Mouse (Mus musculus) ES-Bruce4 (cell line): ENCODE results near the gene Plekhh2. TPM values are rescaled to one million over a fixed set of nuclear protein-coding genes. Genes with fewer than 3 reads are reported as not detected.

Experiments
- H3K27ac ChIP-seq: 2 replicates; pipeline ENCODE4 v1.5.1; 2012; ENCODE audit warnings: low read length, inconsistent platforms; ENCODE audit not compliant: insufficient read depth
- H3K27me3 ChIP-seq: 2 replicates; pipeline ENCODE4 v1.6.1; 2012; ENCODE audit warnings: mild to moderate bottlenecking, low read length, inconsistent platforms; ENCODE audit not compliant: control insufficient read depth, poor library complexity, insufficient read depth, severe bottlenecking
- H3K36me3 ChIP-seq: 2 replicates; pipeline ENCODE4 v1.6.1; 2012; ENCODE audit warnings: inconsistent platforms, mild to moderate bottlenecking, low read length, moderate library complexity; ENCODE audit not compliant: control insufficient read depth, poor library complexity, insufficient read depth, severe bottlenecking
- H3K4me1 ChIP-seq: one replicate; pipeline ENCODE4 v1.8.1; 2011; ENCODE audit warnings: low read length; ENCODE audit not compliant: control insufficient read depth, insufficient read depth
- H3K4me3 ChIP-seq: 2 replicates; pipeline ENCODE4 v1.5.1; 2011; ENCODE audit warnings: low read depth, mild to moderate bottlenecking, low read length
- H3K9ac ChIP-seq: 2 replicates; pipeline ENCODE4 v1.6.1; 2012; ENCODE audit warnings: low read depth, mild to moderate bottlenecking, inconsistent platforms; ENCODE audit not compliant: poor library complexity, severe bottlenecking
- H3K9me3 ChIP-seq: replicated peaks from 2 replicates; pipeline ENCODE4 v1.6.1; 2012; ENCODE audit warnings: mild to moderate bottlenecking, low read length, inconsistent platforms; ENCODE audit not compliant: control insufficient read depth, poor library complexity, insufficient read depth, severe bottlenecking
- CTCF ChIP-seq: IDR thresholded peaks from one replicate; pipeline ENCODE4 v1.8.1; 2011; ENCODE audit warnings: low read depth, low read length
- EP300 ChIP-seq: IDR thresholded peaks from 2 replicates; pipeline ENCODE4 v1.6.1; 2011; ENCODE audit warnings: low read depth, low read length; ENCODE audit not compliant: insufficient read depth
- POLR2A ChIP-seq: IDR thresholded peaks from one replicate; pipeline ENCODE4 v1.8.1; 2011; ENCODE audit warnings: low read length; ENCODE audit not compliant: insufficient read depth
- polyA plus RNA-seq: library from polyadenylated mRNA; stranded (reverse); fragments of >200 nt; gene quantifications from 2 replicates; pipeline ENCODE4 v1.2.4, GENCODE M21; 2011; ENCODE audit warnings: low read depth; ENCODE audit not compliant: missing spikeins, insufficient read depth, insufficient read length

The Plekhh2 gene
- polyA plus RNA-seq, 1 experiment, result 10.5 TPM

DNA sequence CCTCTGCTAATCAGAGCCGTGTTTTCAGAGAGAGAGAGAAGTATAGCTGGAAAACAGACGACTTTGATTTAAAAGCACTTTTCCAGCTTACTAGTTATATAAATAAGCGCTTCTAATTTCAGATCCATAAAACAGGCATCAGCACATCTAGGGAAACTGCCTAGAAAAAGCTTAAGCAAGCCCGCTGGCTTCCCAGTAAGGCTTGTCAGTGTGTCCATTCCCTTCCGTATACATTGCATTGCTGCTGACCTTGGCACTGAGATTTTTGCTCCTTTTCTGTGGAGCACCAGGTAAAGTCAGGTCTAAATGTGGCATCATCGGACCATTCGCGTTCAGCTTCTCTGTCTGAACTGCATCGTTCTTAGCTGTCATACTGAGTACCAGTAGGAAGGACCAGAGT, 130.6 kb downstream of the Plekhh2 start:
- no peak overlapping the region for H3K27ac ChIP-seq
- no peak overlapping the region for H3K4me3 ChIP-seq
- no peaks in the 10 kb centered on the region for H3K4me1 ChIP-seq

GRCm38 (mm10) chr17:84644292-84645050, 132.8 kb downstream of the Plekhh2 start:
- TF ChIP-seq EP300, result no peak
- TF ChIP-seq POLR2A, result no peak
- no peak for TF ChIP-seq CTCF
- Histone ChIP-seq H3K4me3 (no peak overlapping the region), H3K9ac (no peak overlapping the region), H3K27ac (no peak overlapping the region), H3K27me3 (no peaks in the 10 kb centered on the region), H3K9me3 (no peaks in the 10 kb centered on the region), H3K36me3 (no peaks in the 10 kb centered on the region), H3K4me1 (no peaks in the 10 kb centered on the region)

More for the DNA sequence above, 130.6 kb downstream of the Plekhh2 start:
- Histone ChIP-seq H3K9me3 (no peaks in the 10 kb centered on the region), H3K27me3 (no peaks in the 10 kb centered on the region), H3K36me3 (no peaks in the 10 kb centered on the region), H3K9ac (no peak overlapping the region)
- no peak for TF ChIP-seq CTCF

GRCm38 (mm10) chr17:84645119-84645518, 133.4 kb downstream of the Plekhh2 start:
- Histone ChIP-seq H3K27me3 (no peaks in the 10 kb centered on the region), H3K9ac (no peak overlapping the region), H3K4me1 (no peaks in the 10 kb centered on the region), H3K4me3 (no peak overlapping the region), H3K27ac (no peak overlapping the region), H3K36me3 (no peaks in the 10 kb centered on the region), H3K9me3 (no peaks in the 10 kb centered on the region)
- TF ChIP-seq POLR2A (no peak), CTCF (no peak), EP300 (no peak)

GRCm38 (mm10) chr17:84645894-84646293, 134.2 kb downstream of the Plekhh2 start:
- H3K9me3 ChIP-seq, result no peaks in the 10 kb centered on the region
- TF ChIP-seq EP300 (no peak), CTCF (no peak), POLR2A (no peak)
- no peak overlapping the region for H3K27ac ChIP-seq
- no peaks in the 10 kb centered on the region for H3K36me3 ChIP-seq
- no peak overlapping the region for H3K4me3 ChIP-seq
- no peak overlapping the region for H3K9ac ChIP-seq
- H3K4me1 ChIP-seq, result no peaks in the 10 kb centered on the region
- no peaks in the 10 kb centered on the region for H3K27me3 ChIP-seq

DNA sequence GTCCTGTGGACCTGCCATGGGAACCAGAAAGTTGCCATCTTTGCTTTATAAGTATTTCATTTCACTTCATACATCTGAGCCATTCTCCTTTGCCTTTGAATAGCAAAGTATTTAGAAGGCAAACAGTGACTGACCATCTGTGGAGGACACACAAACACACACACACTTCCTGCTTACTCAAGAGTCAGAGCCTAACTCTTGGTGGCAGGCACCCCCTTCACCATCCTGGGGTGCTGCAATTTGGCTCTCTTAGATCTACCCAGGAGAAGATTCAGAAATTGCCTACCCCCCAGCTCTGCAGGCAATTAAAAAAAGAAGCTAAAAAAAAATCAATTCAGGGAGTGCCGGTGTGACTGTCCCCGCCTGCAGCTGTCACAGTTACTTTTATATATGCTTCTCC, 134.8 kb downstream of the Plekhh2 start:
- Histone ChIP-seq H3K9me3 (no peaks in the 10 kb centered on the region), H3K9ac (no peak overlapping the region), H3K4me3 (no peak overlapping the region), H3K27me3 (no peaks in the 10 kb centered on the region), H3K4me1 (no peaks in the 10 kb centered on the region), H3K36me3 (no peaks in the 10 kb centered on the region), H3K27ac (no peak overlapping the region)
- TF ChIP-seq POLR2A (no peak), CTCF (no peak), EP300 (no peak)

DNA sequence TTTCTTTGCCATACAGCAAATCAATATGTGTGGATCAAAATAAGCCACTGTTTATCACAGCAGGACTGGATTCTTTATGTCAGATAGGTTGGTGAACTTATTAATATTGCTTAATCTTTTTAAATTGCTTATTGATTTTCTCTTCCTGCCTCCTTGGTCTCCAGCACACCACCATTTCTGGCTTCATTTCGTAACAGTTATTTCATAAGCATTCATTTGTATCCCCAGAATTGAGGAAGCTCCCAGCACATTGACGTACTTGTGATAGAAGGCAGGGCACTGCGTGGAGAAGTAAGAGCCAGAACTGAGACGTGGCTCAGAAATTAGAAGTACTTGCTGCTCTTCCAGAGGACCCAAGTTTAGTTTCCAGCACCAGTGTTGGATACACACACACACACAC, 135.9 kb downstream of the Plekhh2 start:
- H3K36me3 ChIP-seq, result no peaks in the 10 kb centered on the region
- no peak overlapping the region for H3K4me3 ChIP-seq
- H3K27ac ChIP-seq, result no peak overlapping the region
- H3K4me1 ChIP-seq, result no peaks in the 10 kb centered on the region
- H3K27me3 ChIP-seq, result no peaks in the 10 kb centered on the region
- H3K9ac ChIP-seq, result no peak overlapping the region
- TF ChIP-seq EP300, result no peak
- TF ChIP-seq POLR2A, result no peak
- no peak for TF ChIP-seq CTCF
- no peaks in the 10 kb centered on the region for H3K9me3 ChIP-seq
